Mouse (Mus musculus) mature B cell (primary cell): ENCODE data around the gene Napsa.

Experiments used
- in situ Hi-C: fragments of 300-500 bp; cut with MboI; formaldehyde crosslinking; loops from 2 replicates; pipeline ENCODE4 v1.14.3; 2019

Napsa gene

DNA sequence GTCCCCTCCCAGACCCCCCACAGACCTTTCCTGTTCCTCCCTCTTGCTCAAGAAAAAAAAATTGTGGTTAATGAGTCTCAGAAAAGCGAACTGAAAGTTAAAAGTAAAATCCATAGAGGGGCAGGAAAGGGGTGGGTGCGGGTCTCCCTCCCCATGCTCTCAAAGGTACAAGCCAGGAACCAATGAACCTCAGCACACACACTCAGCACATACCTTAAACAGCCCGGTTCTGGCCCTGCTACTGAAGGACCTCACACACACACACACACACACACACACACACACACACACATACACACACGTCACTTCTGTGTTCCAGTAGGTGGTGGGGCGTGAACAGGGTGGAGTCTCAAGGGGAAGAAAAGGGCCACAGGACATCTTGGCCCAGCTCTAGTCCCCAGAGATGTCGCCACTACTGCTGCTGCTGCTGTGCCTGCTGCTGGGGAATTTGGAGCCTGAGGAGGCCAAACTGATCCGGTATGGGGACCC is at the start of gene Napsa:
TSS of gene Napsa (plus strand) at position 168 of the 489 bp plus-strand sequence.
- in situ Hi-C loops = no loop called here

DNA sequence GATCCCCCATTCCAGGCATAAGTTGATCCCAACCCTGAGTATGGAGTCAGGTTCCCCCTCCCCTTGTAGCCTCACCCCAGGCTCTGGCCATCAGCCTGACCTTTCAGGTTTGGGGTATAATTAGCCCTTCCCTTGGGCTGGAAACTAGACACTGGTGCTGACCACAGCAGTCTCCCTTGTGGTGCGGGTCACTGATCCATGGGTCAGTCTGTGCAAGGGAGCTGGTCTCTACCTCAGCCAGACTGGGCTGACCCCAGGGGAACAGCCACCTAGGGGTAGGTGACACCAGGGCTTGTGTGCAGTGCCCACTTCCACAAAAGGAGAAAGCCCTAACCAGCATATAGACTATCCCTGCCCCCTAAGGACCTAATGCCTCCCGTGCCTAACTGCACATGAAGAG is 49.1 kb upstream of the Napsa start:
- in situ Hi-C loops = no loop called here

DNA sequence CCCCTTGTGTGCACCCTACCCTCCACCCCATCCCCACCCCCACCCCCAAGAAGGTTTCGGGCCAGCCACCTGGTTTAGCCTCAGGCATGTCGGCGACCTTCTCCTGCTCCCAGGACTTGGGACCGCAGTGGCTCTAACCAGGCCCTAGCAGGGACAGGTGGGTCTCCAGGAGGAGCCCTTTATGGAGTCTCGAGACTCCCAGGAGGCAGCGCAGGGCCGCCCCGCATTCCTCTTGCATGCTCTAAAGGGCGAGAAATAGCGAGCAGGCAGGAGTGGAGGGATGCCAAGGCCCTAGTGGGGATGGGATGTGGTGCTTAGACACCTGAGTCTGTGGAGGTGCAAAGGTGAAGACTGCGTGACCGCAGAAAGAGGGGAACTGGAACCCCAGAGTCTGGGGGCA is 47.7 kb upstream of the Napsa start, which contains the start of gene Mybpc2:
TSS of gene Mybpc2 (minus strand) at position 155 of the 400 bp plus-strand sequence.
- in situ Hi-C loops = no loop called here

DNA sequence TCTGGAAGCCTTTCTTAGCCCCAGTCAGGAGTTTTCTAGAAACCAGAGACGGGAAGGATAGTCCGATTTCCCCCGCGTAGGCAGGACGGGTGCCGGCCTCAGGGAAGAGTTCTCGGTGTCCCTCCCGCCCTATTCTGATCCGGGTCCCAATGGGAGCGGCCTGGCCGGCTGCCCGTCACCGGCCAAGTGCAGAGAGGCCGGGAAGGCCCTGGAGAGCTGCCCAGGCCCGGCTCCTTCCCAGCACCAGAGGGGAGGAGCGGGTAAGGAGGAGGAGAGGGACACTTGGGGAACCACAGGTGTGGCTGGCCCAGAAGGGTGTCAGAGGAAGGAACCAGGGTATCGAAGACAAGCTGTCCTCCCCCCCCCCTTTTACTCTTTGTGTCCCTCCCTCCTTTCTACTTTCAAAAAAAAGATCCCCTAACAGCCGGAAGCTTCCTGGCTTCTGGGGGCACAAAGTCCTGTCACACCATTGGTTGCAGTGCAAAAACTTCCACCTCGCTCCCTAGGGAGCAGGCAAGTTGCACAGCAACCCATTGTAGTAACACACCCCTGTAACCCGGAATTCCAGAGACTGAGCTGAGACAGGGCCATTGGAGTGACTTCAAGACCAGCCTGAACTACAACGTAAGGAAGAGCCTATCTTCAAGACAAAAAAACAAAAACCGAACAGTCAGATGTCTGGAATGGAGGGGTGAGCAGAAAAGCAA is 46.9 kb upstream of the Napsa start:
- in situ Hi-C loops = no loop called here

DNA sequence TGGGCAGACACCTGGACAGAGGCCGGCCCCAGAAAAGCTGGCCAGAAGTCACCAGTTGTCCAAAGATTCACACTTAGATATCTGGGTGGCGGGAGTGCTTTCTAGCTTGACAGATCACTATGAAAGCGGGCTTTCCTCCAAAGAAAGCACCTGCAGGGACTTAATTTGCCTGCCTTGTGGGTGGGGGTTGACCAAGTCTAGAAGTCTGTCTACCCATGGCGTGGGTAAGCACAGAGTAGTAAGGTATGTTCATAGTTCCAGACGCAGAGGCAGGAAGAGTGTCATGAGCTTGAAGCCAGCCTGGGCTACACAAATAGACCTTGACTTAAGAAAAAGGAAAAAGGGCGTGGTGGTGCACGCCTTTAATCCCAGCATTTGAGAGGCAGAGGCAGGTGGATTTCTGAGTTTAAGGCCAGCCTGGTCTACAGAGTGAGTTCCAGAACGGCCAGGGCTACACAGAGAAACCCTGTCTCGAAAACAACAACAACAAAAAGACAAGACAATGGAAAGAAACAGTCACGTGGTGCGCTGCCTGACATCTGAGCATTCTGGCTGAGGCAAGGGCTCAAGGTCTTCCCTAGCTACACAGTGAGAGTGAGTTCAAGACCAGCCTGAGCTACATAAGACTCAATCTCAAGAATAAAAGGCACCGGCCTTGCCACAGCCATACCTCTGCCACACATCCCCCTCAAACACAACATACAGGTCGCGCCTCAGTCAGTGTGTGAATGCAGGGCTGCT is 45.6 kb upstream of the Napsa start:
- in situ Hi-C loops = no loop called here

DNA sequence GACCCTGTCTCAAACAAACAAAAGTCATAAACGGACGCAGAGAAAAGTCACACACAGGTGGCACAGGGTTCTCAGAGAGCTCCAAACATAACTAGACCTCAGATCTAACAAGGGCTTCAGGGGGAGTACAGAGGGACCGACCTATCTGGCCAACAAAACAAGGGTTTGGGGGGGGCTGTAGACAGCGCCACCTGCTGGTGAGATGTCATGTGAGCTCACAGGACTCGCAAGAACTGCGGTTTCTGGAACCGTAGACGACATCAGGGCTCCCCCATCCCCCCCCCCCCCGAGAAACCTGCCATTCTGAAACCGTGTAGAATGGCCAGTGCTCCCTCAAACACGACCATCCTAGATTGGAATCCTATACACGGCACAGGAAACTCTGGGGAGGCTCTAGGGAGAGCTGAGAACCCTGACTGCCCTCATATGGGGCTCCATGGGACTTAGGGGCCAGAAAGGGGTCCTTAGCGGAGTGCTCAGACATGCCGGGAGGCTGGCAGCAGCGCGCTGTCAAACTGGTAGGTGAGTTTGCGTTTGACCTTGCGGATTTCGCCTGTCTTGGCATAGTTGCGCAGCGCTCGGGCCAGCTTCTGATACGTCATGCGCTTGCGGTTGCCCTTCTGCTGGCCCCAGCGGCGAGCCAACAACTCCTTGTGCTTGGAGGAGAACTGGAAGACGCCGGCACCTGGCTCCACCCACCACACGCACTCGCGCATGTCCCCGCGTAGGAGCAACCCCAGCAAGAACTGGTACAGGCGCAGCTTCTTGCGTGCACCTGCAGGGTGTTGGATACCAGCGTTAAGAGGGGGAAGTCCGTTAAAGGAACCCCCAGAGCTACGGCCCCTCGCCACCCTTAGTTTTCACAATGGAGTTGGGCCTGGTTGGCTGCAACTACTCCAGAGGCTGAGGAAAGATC is 44.4 kb upstream of the Napsa start:
- in situ Hi-C loops = no loop called here

DNA sequence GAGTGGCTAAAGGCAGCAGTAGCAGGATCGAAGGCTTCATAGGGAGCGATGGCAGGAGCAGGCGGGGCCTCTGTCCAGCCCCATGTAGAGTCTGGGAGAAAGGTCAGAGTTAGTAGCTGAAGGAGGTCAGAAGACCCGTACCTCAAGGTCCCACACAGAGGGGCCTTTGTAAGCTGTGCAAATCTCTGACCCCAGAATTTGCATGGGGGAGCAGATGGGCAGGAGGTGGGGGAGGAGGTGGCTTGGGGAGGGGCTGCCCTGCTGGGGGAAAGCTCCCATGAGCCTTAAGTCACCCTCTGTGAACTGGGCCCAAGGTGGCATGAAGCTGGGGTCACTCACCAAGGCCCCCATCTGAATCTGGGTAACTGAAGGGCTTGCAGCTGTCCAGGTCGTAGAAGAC is 42.7 kb upstream of the Napsa start:
- in situ Hi-C loops = no loop called here

DNA sequence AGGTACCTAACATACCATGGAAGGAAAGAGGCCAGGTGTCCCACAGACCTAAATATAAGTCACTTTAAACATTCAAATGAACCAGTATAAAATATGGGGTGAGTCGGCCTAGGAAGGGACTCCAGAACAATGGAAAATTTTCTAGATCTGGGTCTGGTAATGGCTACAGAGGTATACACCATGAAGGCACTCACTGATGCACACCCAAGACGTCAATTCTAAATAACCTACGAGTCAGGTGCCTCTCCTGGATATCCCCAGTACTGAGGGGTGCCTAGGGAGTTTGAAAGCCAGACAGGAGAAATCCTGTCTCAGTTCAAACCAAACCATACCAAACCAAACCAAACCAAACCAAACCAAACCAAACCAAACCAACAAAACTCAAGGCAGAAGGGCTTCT is 41.7 kb upstream of the Napsa start:
- in situ Hi-C loops = no loop called here

DNA sequence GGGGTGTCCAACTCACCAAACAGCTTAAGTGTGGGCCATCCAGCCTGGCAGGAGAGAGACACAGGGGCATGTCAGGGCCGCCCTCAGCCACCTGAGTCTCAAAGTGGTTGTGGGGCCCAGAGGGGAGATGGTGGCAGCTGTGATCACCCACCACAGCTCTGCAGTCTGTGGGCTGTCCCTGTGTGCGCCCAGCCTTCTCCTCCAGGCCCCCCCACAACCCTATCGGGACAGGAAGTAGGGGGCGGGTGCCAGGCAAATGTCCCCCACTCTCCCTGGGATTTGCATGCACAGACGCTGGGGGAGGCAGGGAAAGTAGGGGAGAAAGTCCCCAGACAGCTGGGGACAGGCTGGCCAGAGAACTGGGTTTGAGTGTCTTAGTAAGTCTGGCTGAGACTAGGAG is 41.0 kb upstream of the Napsa start:
- in situ Hi-C loops = no loop called here

DNA sequence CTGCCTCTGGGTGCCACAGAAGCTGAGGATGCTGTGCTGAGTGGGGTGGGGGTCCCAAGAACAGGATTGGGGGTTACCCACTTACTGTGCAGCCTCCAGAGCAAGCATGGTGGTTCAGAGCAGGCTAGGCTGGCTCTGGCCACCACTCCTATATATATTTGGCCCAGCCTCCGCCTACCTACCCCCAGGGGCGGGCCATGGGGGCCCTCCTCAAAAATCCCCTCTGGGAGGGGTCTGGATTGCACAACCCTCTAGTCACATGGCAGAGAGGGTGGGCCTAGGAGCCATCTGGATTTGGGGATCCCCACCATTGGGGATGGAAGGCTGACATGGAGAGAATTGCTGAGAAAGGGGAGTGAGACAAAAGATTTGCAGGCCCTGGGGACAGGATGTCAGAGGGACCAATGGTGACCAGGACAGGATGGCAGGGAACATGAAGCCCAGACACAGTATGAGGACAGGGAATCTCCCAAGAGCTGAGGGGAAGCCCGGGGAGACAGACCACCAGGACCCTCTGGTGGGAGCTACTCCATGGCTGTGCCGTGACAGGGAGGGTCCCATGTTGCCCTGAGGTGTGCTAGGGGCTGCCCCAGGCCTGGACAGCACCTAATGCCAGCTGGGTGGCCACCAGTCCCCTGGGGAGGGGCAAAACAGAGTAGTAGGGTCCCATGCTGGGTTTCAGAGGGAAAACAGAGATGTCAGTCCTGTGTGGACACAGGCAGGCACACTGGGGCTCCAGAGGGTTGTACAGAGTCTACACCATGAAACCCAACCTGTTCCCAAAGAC is 40.0 kb upstream of the Napsa start, which contains the start of gene Spib:
TSS of gene Spib (minus strand) at position 126 of the 787 bp plus-strand sequence.
- in situ Hi-C loops = no loop called here

DNA sequence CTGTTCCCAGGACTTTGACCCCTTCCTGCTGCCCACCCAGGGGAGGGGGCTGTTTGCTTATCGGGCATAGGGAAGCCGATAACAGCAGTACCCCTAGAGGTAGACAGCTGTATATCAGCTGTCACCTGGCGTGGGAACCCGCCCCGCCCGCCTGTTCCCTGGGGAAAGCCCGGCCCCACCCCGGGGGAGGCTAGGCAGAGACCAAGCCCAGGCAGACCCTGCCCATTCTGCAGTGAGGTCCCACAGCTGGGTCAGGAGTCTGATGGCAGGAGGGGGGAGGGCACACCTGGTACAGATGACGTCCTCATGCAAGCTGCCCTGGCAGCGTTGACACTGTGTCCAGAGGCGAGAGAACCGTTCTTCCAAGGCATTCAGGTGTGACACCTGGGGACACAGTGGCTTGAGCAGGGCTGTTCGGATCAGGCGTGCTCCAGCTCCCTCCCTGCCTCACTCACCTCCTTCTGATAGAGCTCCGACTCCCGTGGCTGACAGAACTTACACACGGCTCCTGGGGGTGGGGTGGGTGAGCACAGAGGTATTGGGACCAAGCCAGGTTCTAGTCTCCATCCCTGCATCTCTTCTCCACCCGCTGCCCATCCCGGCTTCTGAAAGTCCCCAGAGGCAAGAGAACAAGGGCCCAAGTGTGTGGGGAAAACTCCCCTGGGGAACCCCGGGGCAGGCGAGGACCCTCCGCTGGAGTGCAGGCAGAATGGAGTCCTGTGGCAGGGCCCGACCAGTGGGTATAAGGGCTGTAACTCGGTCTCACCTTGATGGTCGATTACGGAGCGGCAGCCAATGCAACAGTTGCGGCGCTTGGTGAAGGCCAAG is 39.0 kb upstream of the Napsa start:
- in situ Hi-C loops = no loop called here

DNA sequence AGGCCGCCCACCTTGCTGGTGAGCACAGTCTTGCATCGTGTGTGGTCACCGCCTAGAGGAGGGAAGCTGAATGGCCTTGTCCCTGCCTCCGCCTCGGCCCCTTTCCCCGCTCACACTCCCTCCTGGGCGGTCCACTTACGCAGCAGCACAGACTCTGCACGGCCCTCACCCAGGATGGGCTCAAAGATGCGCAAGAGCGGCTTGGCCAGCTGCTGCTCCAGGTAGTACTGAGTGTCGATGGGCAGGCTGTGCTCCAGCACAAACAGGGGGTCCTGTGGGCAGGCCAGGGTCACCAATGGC is 38.5 kb upstream of the Napsa start:
- in situ Hi-C loops = no loop called here

DNA sequence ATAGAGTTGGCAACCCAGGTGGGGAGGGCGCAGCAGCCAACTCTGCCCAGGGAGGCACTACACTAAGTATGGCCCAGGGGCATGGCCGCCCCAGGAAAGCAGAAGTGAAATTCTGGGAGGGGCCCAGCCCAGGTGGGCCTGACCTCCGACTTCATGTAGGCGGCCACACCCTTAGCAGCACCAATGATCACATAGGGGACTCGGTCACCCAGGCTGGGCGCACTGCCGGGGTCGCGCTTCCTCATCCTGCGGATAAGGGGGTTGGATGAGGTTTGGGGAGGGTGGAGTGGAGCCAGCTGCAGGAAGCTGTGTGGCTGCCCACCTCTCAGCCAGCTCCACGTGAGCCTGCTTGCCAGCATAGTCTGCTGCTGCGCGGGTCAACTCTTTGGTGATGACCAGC is 37.9 kb upstream of the Napsa start:
- in situ Hi-C loops = no loop called here

DNA sequence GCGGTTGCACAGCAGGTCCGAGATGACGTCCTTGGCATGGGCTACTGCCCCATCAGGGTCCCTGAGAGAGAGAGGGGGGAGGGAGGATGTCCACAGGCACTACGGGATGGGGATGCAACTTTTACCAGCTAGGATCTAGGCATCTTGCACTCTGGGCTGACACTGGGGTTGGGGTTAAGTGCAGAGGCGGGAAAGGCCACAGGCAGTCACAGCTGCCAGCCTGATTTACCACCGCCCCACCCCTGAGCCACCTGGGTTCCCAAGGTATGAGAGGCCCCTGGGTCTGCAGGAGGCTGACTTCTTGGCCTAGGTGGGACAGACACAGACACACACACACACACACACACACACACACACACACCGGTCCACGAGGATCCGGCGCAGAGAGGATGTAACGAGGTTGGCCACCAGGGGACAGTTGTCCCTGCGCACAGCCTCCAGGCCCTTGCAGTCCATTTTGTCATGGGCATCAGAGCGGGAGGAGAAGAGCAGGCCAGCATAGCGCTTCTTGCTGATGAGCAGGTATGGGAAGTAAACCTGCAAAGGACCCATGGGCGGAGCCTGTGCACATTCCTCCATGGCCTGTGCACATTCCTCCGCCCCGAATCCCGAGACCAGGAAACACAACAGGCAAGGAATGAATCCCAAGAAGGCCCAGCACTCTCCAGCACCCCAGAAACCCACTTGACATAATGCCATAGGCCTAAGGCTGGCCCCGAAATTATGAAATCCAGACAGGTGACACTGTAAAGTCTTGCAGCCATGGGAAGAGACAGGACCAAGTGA is 37.3 kb upstream of the Napsa start:
- in situ Hi-C loops = no loop called here

DNA sequence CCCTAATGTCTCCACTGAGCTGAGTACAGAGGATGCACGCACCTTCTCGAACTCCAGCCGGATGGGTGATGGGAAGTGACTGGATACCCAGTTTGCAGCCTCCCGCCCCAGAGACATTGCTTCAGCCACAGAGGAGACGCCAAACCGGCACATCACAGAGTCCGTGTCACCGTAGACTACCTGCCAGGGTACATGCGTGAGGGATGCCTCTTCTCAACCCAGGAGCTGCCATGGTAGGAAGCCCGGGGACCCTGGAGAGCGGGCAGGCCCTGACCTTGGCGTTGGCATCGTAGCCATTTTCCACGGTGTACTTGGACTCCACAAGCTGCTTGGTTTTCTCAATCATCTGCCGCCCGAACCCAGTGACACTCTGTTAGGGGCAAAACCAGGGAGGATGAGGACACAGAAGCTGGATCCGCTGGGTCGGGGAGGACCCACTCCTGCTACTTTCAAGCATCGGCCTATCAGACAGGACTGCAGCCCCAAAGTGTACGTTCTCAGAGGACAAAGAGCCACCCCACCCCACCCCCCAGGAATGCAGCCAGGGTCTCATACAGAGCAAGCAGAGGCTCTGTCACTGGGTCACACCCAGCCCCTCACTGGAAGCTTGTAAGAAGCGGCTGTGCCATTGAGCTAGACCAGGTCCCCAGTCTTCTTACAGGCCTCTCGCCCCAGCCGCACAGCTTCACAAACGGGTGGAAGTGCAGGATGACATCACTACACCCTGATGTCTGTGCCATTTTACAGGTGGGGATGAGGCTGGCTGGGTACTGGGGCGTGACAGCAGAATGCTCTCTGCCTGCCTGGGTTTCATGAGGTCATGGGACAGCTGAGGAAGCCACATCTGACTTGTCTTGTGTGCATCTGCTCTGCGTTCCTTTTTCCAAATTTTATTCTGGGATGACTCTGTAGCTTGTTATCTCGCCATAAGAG is 36.3 kb upstream of the Napsa start:
- in situ Hi-C loops = no loop called here

DNA sequence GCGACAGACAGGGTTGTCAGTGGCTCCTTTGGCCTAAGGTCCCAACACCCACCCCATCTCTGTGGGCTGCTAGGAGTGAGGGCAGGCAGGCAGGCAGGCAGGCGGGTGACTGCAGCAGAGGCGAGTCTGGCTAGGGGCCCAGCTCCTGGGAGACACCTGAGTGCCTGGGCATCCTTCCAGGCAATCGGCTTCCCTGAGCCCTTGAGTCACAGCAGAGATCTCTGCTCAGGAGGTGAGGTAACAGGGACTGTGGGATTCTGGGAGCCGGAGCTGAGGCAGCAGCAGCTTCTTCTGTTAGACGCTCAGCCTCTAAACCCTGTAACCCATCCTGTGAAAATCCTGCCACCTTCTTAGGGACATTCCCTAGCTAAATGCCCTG is 35.6 kb upstream of the Napsa start:
- in situ Hi-C loops = no loop called here

DNA sequence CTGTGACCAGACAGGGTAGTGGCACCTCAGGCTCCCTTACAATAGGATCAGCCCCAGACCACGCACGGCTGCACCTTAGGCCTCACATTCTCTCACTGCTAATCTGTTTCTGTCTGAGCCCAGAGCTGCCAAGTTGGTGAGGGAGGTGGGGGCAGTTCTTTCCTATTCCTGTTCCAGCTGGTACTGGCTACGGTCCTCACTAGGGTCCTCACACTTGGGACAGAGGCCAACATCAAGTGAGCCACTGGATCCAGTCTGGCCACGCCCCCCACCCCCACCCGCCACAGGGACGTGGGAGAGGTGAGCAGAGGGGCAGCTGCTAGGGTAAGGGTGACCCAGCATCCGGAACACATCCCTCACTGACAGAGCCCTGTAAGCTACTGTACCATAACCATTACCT is 35.2 kb upstream of the Napsa start:
- in situ Hi-C loops = no loop called here

DNA sequence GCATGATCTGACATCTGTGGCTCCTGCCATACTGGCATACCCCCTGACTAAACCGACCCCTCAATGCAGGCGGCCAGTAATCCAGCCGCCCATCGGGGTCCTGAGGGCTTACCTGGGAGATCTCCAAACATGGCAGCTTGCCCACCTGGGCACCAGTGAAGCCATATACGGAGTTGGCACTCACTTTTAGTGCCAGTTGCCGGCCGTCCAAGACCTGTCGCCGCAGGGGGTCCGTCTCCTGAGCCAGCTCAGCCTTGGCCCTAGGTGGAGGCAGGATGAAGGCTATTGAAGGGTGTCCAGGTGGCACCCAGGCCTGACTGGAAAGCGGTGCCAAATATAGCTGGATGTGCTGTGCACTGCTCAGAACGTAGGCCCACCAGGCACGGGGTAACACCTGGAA is 34.7 kb upstream of the Napsa start:
- in situ Hi-C loops = no loop called here
